ENCODE assay signal across 20 mouse cellular contexts in the genomic region with DNA sequence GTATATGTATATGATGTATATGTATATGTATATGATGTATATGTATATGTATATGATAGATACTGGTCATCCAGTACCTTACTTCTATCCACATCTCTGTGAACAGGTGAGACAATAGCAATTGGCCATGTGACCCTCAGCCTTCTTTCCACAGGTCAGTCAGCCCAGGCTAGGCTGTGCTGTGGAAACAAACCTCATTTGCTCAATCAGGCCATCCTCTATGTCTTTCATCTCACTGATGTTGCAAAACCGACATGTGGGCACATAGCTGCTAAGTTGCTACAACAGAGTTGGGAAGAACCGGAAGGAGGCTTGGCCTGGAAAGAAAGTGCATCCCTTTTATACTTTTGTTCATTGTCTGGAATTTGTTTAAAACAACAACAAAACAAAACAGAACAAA.
"Had no signal": no experiment of that assay in that cellular context is flagged by ENCODE, and none has a peak within 500 bp of the region (broad histone marks: within the 10 kb centered on the region; RNA-seq: fewer than 3 reads in every experiment).

No protein-coding gene starts in this region.

- H3K36me3 ChIP-seq: midbrain, embryonic 10.5 days; midbrain, embryonic 12.5 days; neural tube, embryonic 13.5 days; neural tube, embryonic 15.5 days had no signal

- DNase-seq: lung, adult 18-20 months; lung, embryonic 14.5 days; lung, postnatal 10 days; lung, postnatal 4 days; midbrain, embryonic 14.5 days; retina, postnatal 1 day; right cerebral cortex, adult 18-20 months; right cerebral cortex, postnatal 25 days; right cerebral cortex, postnatal 4 days; spleen, adult 18-20 months; thymus, adult 18-20 months; thymus, postnatal 14 days; thymus, postnatal 36 days had no signal

- H3K4me3 ChIP-seq: midbrain, embryonic 10.5 days; midbrain, embryonic 12.5 days; myocyte; neural tube, embryonic 13.5 days; neural tube, embryonic 15.5 days had no signal

- H3K27ac ChIP-seq: liver, embryonic 14.5 days; midbrain, embryonic 10.5 days; midbrain, embryonic 12.5 days; neural tube, embryonic 13.5 days; neural tube, embryonic 15.5 days had no signal

- ATAC-seq: midbrain, embryonic 16.5 days had no signal

- H3K9me3 ChIP-seq: midbrain, embryonic 10.5 days; midbrain, embryonic 12.5 days; neural tube, embryonic 13.5 days; neural tube, embryonic 15.5 days had no signal

- H3K4me1 ChIP-seq: midbrain, embryonic 10.5 days; midbrain, embryonic 12.5 days; neural tube, embryonic 13.5 days; neural tube, embryonic 15.5 days had no signal

- H3K27me3 ChIP-seq: midbrain, embryonic 12.5 days; neural tube, embryonic 13.5 days; neural tube, embryonic 15.5 days had no signal

- H3K9ac ChIP-seq: liver, embryonic 14.5 days; lung, embryonic 14.5 days; midbrain, embryonic 12.5 days; neural tube, embryonic 13.5 days; neural tube, embryonic 15.5 days had no signal

- H3K4me2 ChIP-seq: lung, embryonic 14.5 days; midbrain, embryonic 12.5 days; neural tube, embryonic 13.5 days; neural tube, embryonic 15.5 days had no signal
